Mouse (Mus musculus): ENCODE data around the gene Slc2a4. TPM values are rescaled to one million over a fixed set of nuclear protein-coding genes. Genes with fewer than 3 reads are reported as not detected.

The Slc2a4 gene
- total RNA-seq, 1 experiment from 2014 or later, result 42.6 TPM

- peak; percentile 83 for DNase-seq
Observed at GRCm38 (mm10) chr11:69900471-69901405, 47.2 kb downstream of the Slc2a4 start, which contains the start of the genes 2810408A11Rik and Neurl4. Gene 2810408A11Rik (minus strand): TSS chr11:69900987. Gene Neurl4 (plus strand): TSS chr11:69901072.

DNA sequence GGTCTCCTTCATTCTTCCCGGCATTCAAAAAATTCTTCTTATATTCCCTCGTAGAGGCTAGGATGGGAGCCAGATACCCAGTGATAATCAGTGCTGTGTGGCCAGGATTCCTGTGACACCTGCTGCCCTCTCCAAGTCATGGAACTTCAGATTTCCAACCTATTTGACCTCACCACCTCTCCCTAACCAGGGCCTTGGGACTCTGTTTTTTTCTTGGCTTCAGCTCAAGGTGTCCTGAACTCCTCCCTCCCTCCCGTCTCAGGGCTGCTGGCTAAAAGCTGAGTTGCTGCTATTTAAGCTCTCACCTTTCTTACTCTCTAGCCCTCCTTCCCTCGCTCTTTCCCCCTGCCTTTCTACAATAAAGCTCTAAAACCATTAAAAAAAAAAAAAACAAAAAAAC, 48.1 kb downstream of the Slc2a4 start:
- no peak for DNase-seq

GRCm38 (mm10) chr11:69895291-69895690, 52.7 kb downstream of the Slc2a4 start, which contains the start of gene Acap1:
Gene Acap1 (minus strand): TSS chr11:69895539.
- DNase-seq, result no peak

- no peak for DNase-seq
Observed at GRCm38 (mm10) chr11:69894671-69895070, 53.3 kb downstream of the Slc2a4 start.

Small RNA genes within 50 kb of the gene (microRNA-seq; reads per million reads assigned to microRNA genes)
- 0 to 0.36 reads per million in 2 experiments for gene Gm44349

Other genes with a start within 250 kb of the Slc2a4 start
- 98.5 and 101 TPM in 2 replicates for gene Polr2a, start 189.6 kb downstream of the Slc2a4 start, total RNA-seq (2021)
- gene Slc35g3, start 186.2 kb downstream of the Slc2a4 start, total RNA-seq (2021), result not detected in 2 replicates
- gene Zbtb4, start 182.3 kb downstream of the Slc2a4 start, total RNA-seq (2021), result 39.5 and 65.8 TPM in 2 replicates
- gene Chrnb1, start 152.2 kb downstream of the Slc2a4 start, total RNA-seq (2021), result 1.8 and 2.4 TPM in 2 replicates
- gene Fgf11, start 146.3 kb downstream of the Slc2a4 start, total RNA-seq (2021), result 3.6 and 3.9 TPM in 2 replicates
- not detected in 2 replicates for gene Tmem102, start 142.6 kb downstream of the Slc2a4 start, total RNA-seq (2021)
- gene Gm39566, start 132.9 kb downstream of the Slc2a4 start, total RNA-seq (2021), result not detected in 2 replicates
- not detected in 2 replicates for gene Spem2, start 129.7 kb downstream of the Slc2a4 start, total RNA-seq (2021)
- not detected in 2 replicates for gene Spem1, start 126.0 kb downstream of the Slc2a4 start, total RNA-seq (2021)
- gene Nlgn2, start 110.4 kb downstream of the Slc2a4 start, total RNA-seq (2021), result 18.6 and 19.7 TPM in 2 replicates
- gene Tmem256, start 109.7 kb downstream of the Slc2a4 start, total RNA-seq (2021), result 149 and 152 TPM in 2 replicates
- 43.8 and 52.9 TPM in 2 replicates for gene Plscr3, start 101.8 kb downstream of the Slc2a4 start, total RNA-seq (2021)
- not detected in 2 replicates for gene Tnk1, start 89.5 kb downstream of the Slc2a4 start, total RNA-seq (2021)
- not detected in 2 replicates for gene Tmem95, start 70.2 kb downstream of the Slc2a4 start, total RNA-seq (2021)
- gene Kctd11, start 66.8 kb downstream of the Slc2a4 start, total RNA-seq (2021), result 4.4 and 4.9 TPM in 2 replicates
- 0.30 TPM in 1 of 2 replicates, not detected in the other for gene Acap1, start 52.6 kb downstream of the Slc2a4 start, total RNA-seq (2021)
- 1.2 and 2.6 TPM in 2 replicates for gene 2810408A11Rik, start 47.2 kb downstream of the Slc2a4 start, total RNA-seq (2021)
- gene Neurl4, start 47.1 kb downstream of the Slc2a4 start, total RNA-seq (2021), result 52.4 and 55.5 TPM in 2 replicates
- 62.5 and 70.2 TPM in 2 replicates for gene Gps2, start 34.3 kb downstream of the Slc2a4 start, total RNA-seq (2021)
- 542 and 558 TPM in 2 replicates for gene Eif5a, start 26.2 kb downstream of the Slc2a4 start, total RNA-seq (2021)
- gene Ybx2, start 12.4 kb downstream of the Slc2a4 start, total RNA-seq (2021), result 14.1 and 14.8 TPM in 2 replicates
- 0.52 TPM in 1 of 2 replicates, not detected in the other for gene Cldn7, start 16.6 kb upstream of the Slc2a4 start, total RNA-seq (2021)
- gene Ctdnep1, start 33.0 kb upstream of the Slc2a4 start, total RNA-seq (2021), result 123 and 141 TPM in 2 replicates
- 71.1 and 76.1 TPM in 2 replicates for gene Elp5, start 34.3 kb upstream of the Slc2a4 start, total RNA-seq (2021)
- gene Gabarap, start 43.0 kb upstream of the Slc2a4 start, total RNA-seq (2021), result 406 and 407 TPM in 2 replicates
- gene Phf23, start 47.6 kb upstream of the Slc2a4 start, total RNA-seq (2021), result 55.7 and 64.6 TPM in 2 replicates
- gene Dvl2, start 52.4 kb upstream of the Slc2a4 start, total RNA-seq (2021), result 19.6 and 22.3 TPM in 2 replicates
- 391 and 422 TPM in 2 replicates for gene Acadvl, start 67.2 kb upstream of the Slc2a4 start, total RNA-seq (2021)
- gene Dlg4, start 68.8 kb upstream of the Slc2a4 start, total RNA-seq (2021), result 30.7 and 31.0 TPM in 2 replicates
- gene Asgr1, start 105.9 kb upstream of the Slc2a4 start, total RNA-seq (2021), result 0.91 and 3.4 TPM in 2 replicates
- 2.9 and 4.1 TPM in 2 replicates for gene Asgr2, start 144.5 kb upstream of the Slc2a4 start, total RNA-seq (2021)
- 2.2 and 2.6 TPM in 2 replicates for gene Mgl2, start 182.1 kb upstream of the Slc2a4 start, total RNA-seq (2021)
- 0.81 and 2.0 TPM in 2 replicates for gene Clec10a, start 208.0 kb upstream of the Slc2a4 start, total RNA-seq (2021)

Data from adrenal gland, postnatal 25 days (tissue).